14 mouse cellular contexts compared by ENCODE assay signal in genomic region chr1:79616492-79616891, GRCm38 (mm10). TPM values are rescaled to one million over a fixed set of nuclear protein-coding genes. Genes with fewer than 3 reads are reported as not detected.
"Had no signal": no experiment of that assay in that cellular context is flagged by ENCODE, and none has a peak within 500 bp of the region (broad histone marks: within the 10 kb centered on the region; RNA-seq: fewer than 3 reads in every experiment).

No protein-coding gene starts in this region.

- H3K27me3 ChIP-seq: liver, embryonic 13.5 days; neural tube, embryonic 13.5 days had no signal

- H3K4me3 ChIP-seq: layer of hippocampus, adult 2 months; liver, embryonic 13.5 days; neural tube, embryonic 13.5 days had no signal

- DNase-seq: kidney, adult 18-20 months; kidney, postnatal 14 days; layer of hippocampus, adult 9-11 months; liver, embryonic 13.5 days; lung, adult 2 months; lung, postnatal 14 days; lung, postnatal 4 days; midbrain, embryonic 14.5 days; thymus, adult 18-20 months; thymus, postnatal 14 days had no signal

- H3K4me2 ChIP-seq: liver, embryonic 13.5 days; midbrain, embryonic 11.5 days; neural tube, embryonic 13.5 days had no signal

- H3K9ac ChIP-seq: liver, embryonic 13.5 days; neural tube, embryonic 13.5 days had no signal

- H3K36me3 ChIP-seq: neural tube, embryonic 13.5 days had no signal

- ATAC-seq: intestine, embryonic 16.5 days had no signal

- H3K4me1 ChIP-seq: liver, embryonic 13.5 days; neural tube, embryonic 13.5 days had no signal

- H3K27ac ChIP-seq: layer of hippocampus, adult 2 months; liver, embryonic 13.5 days; neural tube, embryonic 13.5 days had no signal

RNA-seq across cellular contexts. Expression of gene Ap1s3, which starts 55.3 kb away (rescaled TPM):
- polyA plus RNA-seq: midbrain, embryonic 14.5 days; neural tube, embryonic 13.5 days had no signal
